Mouse (Mus musculus) large intestine, adult 2 months (tissue): ENCODE measurements around the gene Stx2. TPM values are rescaled to one million over a fixed set of nuclear protein-coding genes. Genes with fewer than 3 reads are reported as not detected.

Source experiments
- DNase-seq: peaks from one replicate; pipeline ENCODE4 v3.0.0-alpha.2; 2012; ENCODE audit warnings: low read depth, low spot score
- WGBS: fragments of 180-500 bp; shearing (Covaris S2); methylation state at CpG from one replicate; pipeline ENCODE4 v1.1.7; 2018; 5-methylcytosine and 5-hydroxymethylcytosine counted together
- polyA plus RNA-seq: library from polyadenylated mRNA; depleted of rRNA; stranded (reverse); fragments of >200 nt; gene quantifications from 2 replicates; pipeline ENCODE4 v1.2.3, GENCODE M21; 2012; rRNA removed

The Stx2 gene
- polyA plus RNA-seq: 8.9 TPM in 2 replicates

- under 1% methylated on average over 39 of the region's 39 CpGs for WGBS
- DNase-seq: peak; percentile 40
Measured at GRCm38 (mm10) chr5:129008412-129008826, at the start of gene Stx2. Gene Stx2, minus strand, starts transcription at chr5:129008574.

- 63% methylated on average over 9 of the region's 9 CpGs for WGBS
- DNase-seq: no peak
Measured at GRCm38 (mm10) chr5:129054675-129055284, 46.4 kb upstream of the Stx2 start.

GRCm38 (mm10) chr5:129052636-129053355, 44.4 kb upstream of the Stx2 start:
- DNase-seq: no peak
- WGBS: 32% methylated on average over 20 of the region's 20 CpGs

- WGBS: 70% methylated on average over 3 of the region's 3 CpGs
Measured at GRCm38 (mm10) chr5:129051910-129052309, 43.5 kb upstream of the Stx2 start.

GRCm38 (mm10) chr5:129049372-129049771, 41.0 kb upstream of the Stx2 start:
- DNase-seq: no peak
- WGBS: 83% methylated on average over 9 of the region's 9 CpGs

More at GRCm38 (mm10) chr5:129051910-129052309, 43.5 kb upstream of the Stx2 start:
- DNase-seq: no peak

- 60% methylated on average over 26 of the region's 26 CpGs for WGBS
Measured at GRCm38 (mm10) chr5:129045641-129046580, 37.5 kb upstream of the Stx2 start.

GRCm38 (mm10) chr5:129037739-129038138, 29.4 kb upstream of the Stx2 start:
- DNase-seq: no peak
- WGBS: 51% methylated on average over 7 of the region's 7 CpGs

More at GRCm38 (mm10) chr5:129045641-129046580, 37.5 kb upstream of the Stx2 start:
- DNase-seq: no peak

GRCm38 (mm10) chr5:129036678-129037077, 28.3 kb upstream of the Stx2 start:
- no peak for DNase-seq
- 84% methylated on average over 5 of the region's 5 CpGs for WGBS

GRCm38 (mm10) chr5:129029131-129029723, 20.9 kb upstream of the Stx2 start:
- 73% methylated on average over 5 of the region's 5 CpGs for WGBS
- no peak for DNase-seq

- no peak for DNase-seq
- WGBS: 84% methylated on average over 1 of the region's 1 CpGs
Measured at GRCm38 (mm10) chr5:129026637-129027036, 18.3 kb upstream of the Stx2 start.

GRCm38 (mm10) chr5:129026171-129026570, 17.8 kb upstream of the Stx2 start:
- WGBS: 87% methylated on average over 3 of the region's 3 CpGs
- no peak for DNase-seq

- WGBS: 65% methylated on average over 2 of the region's 2 CpGs
- no peak for DNase-seq
Measured at GRCm38 (mm10) chr5:129025725-129026124, 17.4 kb upstream of the Stx2 start.

GRCm38 (mm10) chr5:129025048-129025447, 16.7 kb upstream of the Stx2 start:
- DNase-seq: no peak
- 41% methylated on average over 2 of the region's 2 CpGs for WGBS

- DNase-seq: no peak
- WGBS: 3% methylated on average over 28 of the region's 28 CpGs
Measured at GRCm38 (mm10) chr5:129020731-129021130, 12.4 kb upstream of the Stx2 start.

- DNase-seq: peak; percentile 47
- WGBS: under 1% methylated on average over 56 of the region's 56 CpGs
Measured at GRCm38 (mm10) chr5:129020300-129020668, 11.9 kb upstream of the Stx2 start.

GRCm38 (mm10) chr5:129019497-129020299, 11.3 kb upstream of the Stx2 start, which contains the start of gene Ran:
Gene Ran, plus strand, starts transcription at chr5:129020069.
- under 1% methylated on average over 100 of the region's 102 CpGs for WGBS
- peak; percentile 66 for DNase-seq

GRCm38 (mm10) chr5:129018782-129019489, 10.6 kb upstream of the Stx2 start:
- DNase-seq: no peak
- WGBS: 82% methylated on average over 13 of the region's 13 CpGs

GRCm38 (mm10) chr5:129016370-129016769, 8.0 kb upstream of the Stx2 start:
- DNase-seq: no peak
- 93% methylated on average over 3 of the region's 3 CpGs for WGBS
